ENCODE assay signal across 10 mouse cellular contexts in genomic region chr19:52854068-52854682, GRCm38 (mm10).
DNase-seq lines count a peak whose midpoint lies in the region; ATAC-seq and TF ChIP-seq lines count a peak whose summit lies in the region.
"Had no signal": no experiment of that assay in that cellular context is flagged by ENCODE, and none has a peak within 500 bp of the region (broad histone marks: within the 10 kb centered on the region; RNA-seq: fewer than 3 reads in every experiment).

No protein-coding gene starts in this region.

- no peak overlapping the region for H3K4me3 ChIP-seq in layer of hippocampus, adult 2 months
- H3K4me3 ChIP-seq in forebrain, embryonic 12.5 days (replicated peaks), result no peak overlapping the region

- peak; percentile 1 to 3 for DNase-seq in layer of hippocampus, adult 18-20 months (ENCODE audit: low spot score in 2 of 2)
- DNase-seq in layer of hippocampus, adult 2 months (ENCODE audit: low spot score in 2 of 2), result no peak
- DNase-seq in frontal cortex, postnatal 10 days (ENCODE audit: low spot score in 2 of 2), result peak; percentile 41 to 61
- DNase-seq in layer of hippocampus, adult 9-11 months, result peak; percentile 14
- DNase-seq in right cerebral cortex, adult 2 months (ENCODE audit: low spot score in 2 of 2), result peak; percentile 19 to 21
- no peak for DNase-seq in ovary, postnatal 36 days (ENCODE audit: low spot score)
- no peak for DNase-seq in embryo, embryonic 10.5 days (ENCODE audit: low spot score)
- DNase-seq: thymus, adult 18-20 months had no signal

- no peak overlapping the region for H3K9ac ChIP-seq in forebrain, embryonic 12.5 days

- H3K27me3 ChIP-seq in forebrain, embryonic 12.5 days, result no peaks in the 10 kb centered on the region

- no peaks in the 10 kb centered on the region for H3K36me3 ChIP-seq in forebrain, embryonic 12.5 days (replicated peaks)

- H3K9me3 ChIP-seq in forebrain, embryonic 12.5 days, result no peaks in the 10 kb centered on the region

- no peak overlapping the region for H3K4me2 ChIP-seq in forebrain, embryonic 12.5 days

- ATAC-seq in forebrain, embryonic 12.5 days (ENCODE audit: low FRiP score), result no peak

- WGBS in forebrain, embryonic 12.5 days, result 92% methylated on average over 7 of the region's 7 CpGs

- no peaks in the 10 kb centered on the region for H3K4me1 ChIP-seq in forebrain, embryonic 12.5 days

- H3K27ac ChIP-seq in layer of hippocampus, adult 2 months, result no peak overlapping the region
- H3K27ac ChIP-seq in forebrain, embryonic 12.5 days, result no peak overlapping the region
- H3K27ac ChIP-seq: kidney, postnatal 0 days had no signal

- TF ChIP-seq CTCF in layer of hippocampus, adult 2 months (conservative IDR thresholded peaks at IDR 0.05), result no peak

Comparison
In these comparisons a context has a peak if more than half of its experiments do, and no peak if none do; other contexts are left out.
1. DNase-seq: peak in layer of hippocampus, adult 18-20 months (2 of 2), frontal cortex, postnatal 10 days (2 of 2), layer of hippocampus, adult 9-11 months (single experiment) and right cerebral cortex, adult 2 months (2 of 2); none in layer of hippocampus, adult 2 months (0 of 2), ovary, postnatal 36 days (single experiment) and embryo, embryonic 10.5 days (single experiment).